Mouse (Mus musculus) myocyte (in vitro differentiated cells): ENCODE measurements at regions not wholly inside any gene's neighbourhood (a gene's known extent, or its start where the extent isn't known, plus 50 kb on each side); places are given as distances from the start of the nearest gene placed in this dataset.

ENCODE experiments used
- H3K27me3 ChIP-seq: one replicate; pipeline ENCODE4 v1.6.1; 2011; ENCODE audit not compliant: control insufficient read depth, insufficient read depth, insufficient read length
- H3K36me3 ChIP-seq: one replicate; pipeline ENCODE4 v1.6.1; 2011; ENCODE audit not compliant: control insufficient read depth, insufficient read depth
- H3K4me2 ChIP-seq: one replicate; pipeline ENCODE4 v1.6.1; 2011; ENCODE audit warnings: low read depth, control low read depth
- H3K4me3 ChIP-seq: one replicate; pipeline ENCODE4 v1.5.1; 2011; ENCODE audit warnings: mild to moderate bottlenecking, control low read depth, moderate library complexity
- H3K79me2 ChIP-seq: one replicate; pipeline ENCODE4 v1.6.1; 2011; ENCODE audit not compliant: control insufficient read depth, insufficient read depth
- H3ac ChIP-seq: one replicate; pipeline ENCODE4 v1.6.1; 2011; ENCODE audit not compliant: control insufficient read depth, insufficient read length
- CEBPB ChIP-seq: IDR thresholded peaks from 2 replicates; pipeline ENCODE4 v1.6.1; 2011; ENCODE audit warnings: mild to moderate bottlenecking, moderate library complexity; ENCODE audit not compliant: poor library complexity, insufficient read depth, severe bottlenecking
- E2F4 ChIP-seq: IDR thresholded peaks from one replicate; pipeline ENCODE4 v1.6.1; 2011; ENCODE audit warnings: mild to moderate bottlenecking, control low read depth, moderate library complexity; ENCODE audit not compliant: insufficient read depth
- MAX ChIP-seq: IDR thresholded peaks from one replicate; pipeline ENCODE4 v1.6.1; 2011; ENCODE audit warnings: low read depth, mild to moderate bottlenecking, control low read depth
- MYOD1 ChIP-seq, 3 experiments: IDR thresholded peaks; one replicate each; pipeline ENCODE4 v1.6.1; 2011; ENCODE audit warnings: control low read depth in 2 of 3, low read depth in 2 of 3, mild to moderate bottlenecking in 2 of 3, moderate library complexity in 1 of 3; ENCODE audit not compliant: insufficient read length in 2 of 3, control insufficient read depth in 1 of 3
- MYOG ChIP-seq, 3 experiments: IDR thresholded peaks; one replicate each; pipeline ENCODE4 v1.6.1; 2011; ENCODE audit warnings: control low read depth in 2 of 3, low read depth in 2 of 3, mild to moderate bottlenecking in 2 of 3; ENCODE audit not compliant: insufficient read length in 2 of 3, control insufficient read depth in 1 of 3, insufficient read depth in 1 of 3
- POLR2A ChIP-seq: IDR thresholded peaks from one replicate; pipeline ENCODE4 v1.6.1; 2011; ENCODE audit warnings: low read depth, mild to moderate bottlenecking, control low read depth, moderate library complexity; ENCODE audit not compliant: insufficient read length
- POLR2AphosphoS2 ChIP-seq: IDR thresholded peaks from one replicate; pipeline ENCODE4 v1.6.1; 2011; ENCODE audit warnings: low read depth, control low read depth; ENCODE audit not compliant: insufficient read length
- REST ChIP-seq: IDR thresholded peaks from one replicate; pipeline ENCODE4 v1.6.1; 2011; ENCODE audit warnings: mild to moderate bottlenecking, control low read depth, moderate library complexity; ENCODE audit not compliant: insufficient read depth, insufficient read length
- SRF ChIP-seq: IDR thresholded peaks from one replicate; pipeline ENCODE4 v1.6.1; 2011; ENCODE audit warnings: low read depth; ENCODE audit not compliant: control insufficient read depth, insufficient read length
- TCF12 ChIP-seq: IDR thresholded peaks from one replicate; pipeline ENCODE4 v1.6.1; 2011; ENCODE audit warnings: mild to moderate bottlenecking, control low read depth; ENCODE audit not compliant: poor library complexity, insufficient read depth, severe bottlenecking
- TCF3 ChIP-seq: IDR thresholded peaks from one replicate; pipeline ENCODE4 v1.6.1; 2011; ENCODE audit warnings: low read depth, control low read depth; ENCODE audit not compliant: insufficient read length
- USF1 ChIP-seq: IDR thresholded peaks from one replicate; pipeline ENCODE4 v1.6.1; 2011; ENCODE audit warnings: low read depth, mild to moderate bottlenecking, control low read depth, moderate library complexity

DNA sequence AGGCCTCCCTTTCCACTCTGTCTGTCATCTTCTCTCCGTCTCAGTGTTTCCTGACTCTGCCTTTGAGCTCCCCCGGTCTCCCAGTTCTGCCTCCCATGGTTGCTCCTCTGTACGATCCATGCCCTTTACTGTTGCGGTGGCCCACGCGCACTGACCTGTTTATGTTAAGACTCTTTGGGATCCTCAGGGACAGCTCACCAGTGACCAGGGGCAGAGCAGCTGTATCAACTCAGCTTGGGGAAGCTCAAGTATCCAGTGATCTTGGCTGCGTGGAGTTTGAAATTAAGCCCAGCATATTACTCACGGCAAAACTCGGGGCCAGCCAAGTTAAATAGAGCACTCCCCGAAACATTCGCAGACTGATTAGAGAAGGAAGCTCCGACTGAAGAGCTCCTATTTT, 562.8 kb downstream of the Ccdc171 start:
- Histone ChIP-seq H3ac (no peak overlapping the region), H3K4me2 (peak overlapping the region; percentile 66), H3K4me3 (no peak overlapping the region), H3K36me3 (no peaks in the 10 kb centered on the region), H3K27me3 (no peaks in the 10 kb centered on the region), H3K79me2 (no peaks in the 10 kb centered on the region)
- TF ChIP-seq MAX, result no peak
- TF ChIP-seq SRF, result no peak
- TF ChIP-seq POLR2AphosphoS2, result no peak
- peak in 2 of 3 experiments; percentile 39 to 53 for TF ChIP-seq MYOG (IDR thresholded peaks at IDR 0.05; ENCODE audit: control insufficient read depth in 1 of 3, insufficient read depth in 1 of 3, insufficient read length in 2 of 3, low read depth in 2 of 3)
- TF ChIP-seq MYOD1 (IDR thresholded peaks at IDR 0.05; ENCODE audit: control insufficient read depth in 1 of 3, insufficient read length in 2 of 3, low read depth in 2 of 3), result peak; percentile 46 to 95 (median 87)
- no peak for TF ChIP-seq TCF12
- no peak for TF ChIP-seq USF1
- TF ChIP-seq POLR2A, result peak; percentile 32

DNA sequence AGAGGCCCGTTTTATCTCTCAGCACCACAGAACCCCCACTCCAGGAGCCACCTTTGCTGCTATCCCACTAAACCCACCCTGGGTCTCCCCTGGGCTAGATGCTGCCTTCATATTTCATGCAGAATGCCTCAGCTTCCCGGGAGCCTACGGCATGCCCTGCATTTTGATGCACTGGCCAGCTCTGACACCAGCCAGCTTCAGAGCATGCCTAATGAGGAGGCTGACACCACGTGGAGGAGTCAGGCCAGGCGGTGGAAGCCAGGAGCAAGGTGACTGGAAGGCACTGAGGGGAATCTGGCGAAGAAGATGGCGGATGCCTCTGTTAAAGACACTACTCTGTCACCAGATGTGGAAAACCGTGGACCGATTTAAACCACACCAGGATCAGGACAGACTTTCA, 567.2 kb downstream of the Ccdc171 start:
- H3ac ChIP-seq, result no peak overlapping the region
- H3K79me2 ChIP-seq, result no peaks in the 10 kb centered on the region
- TF ChIP-seq SRF, result no peak
- no peak for TF ChIP-seq POLR2AphosphoS2
- TF ChIP-seq USF1, result no peak
- no peak for TF ChIP-seq E2F4
- TF ChIP-seq MAX, result no peak
- TF ChIP-seq MYOD1 (IDR thresholded peaks at IDR 0.05; ENCODE audit: control insufficient read depth in 1 of 3, insufficient read length in 2 of 3, low read depth in 2 of 3), result no peak
- TF ChIP-seq TCF12, result no peak
- no peak for TF ChIP-seq POLR2A
- no peak for TF ChIP-seq TCF3
- TF ChIP-seq REST, result no peak
- TF ChIP-seq CEBPB, result no peak
- no peak for TF ChIP-seq MYOG (IDR thresholded peaks at IDR 0.05; ENCODE audit: control insufficient read depth in 1 of 3, insufficient read depth in 1 of 3, insufficient read length in 2 of 3, low read depth in 2 of 3)
- no peaks in the 10 kb centered on the region for H3K27me3 ChIP-seq
- H3K4me2 ChIP-seq, result no peak overlapping the region
- H3K4me3 ChIP-seq, result no peak overlapping the region
- no peaks in the 10 kb centered on the region for H3K36me3 ChIP-seq

DNA sequence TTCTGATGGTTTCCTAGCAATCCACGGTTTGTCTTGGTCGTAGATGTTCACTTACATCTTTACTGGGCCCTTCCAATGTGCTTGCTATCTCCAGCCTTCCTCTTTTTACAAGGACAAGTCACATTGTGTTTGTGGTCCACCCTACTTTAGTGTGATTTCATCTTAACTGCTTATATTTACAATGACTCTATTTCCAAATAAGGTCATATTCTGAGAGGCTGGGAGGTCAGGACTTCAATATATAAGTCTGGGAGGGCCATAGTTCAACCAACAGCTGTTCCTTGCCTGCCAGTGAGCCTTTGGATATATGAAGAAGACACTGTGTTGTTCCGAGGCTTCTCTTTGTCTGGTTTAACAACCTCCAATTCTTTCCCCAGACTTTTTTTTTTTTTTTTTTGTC, 569.9 kb downstream of the Ccdc171 start:
- Histone ChIP-seq H3K79me2 (no peaks in the 10 kb centered on the region), H3K4me2 (no peak overlapping the region), H3ac (no peak overlapping the region), H3K4me3 (no peak overlapping the region), H3K27me3 (no peaks in the 10 kb centered on the region), H3K36me3 (no peaks in the 10 kb centered on the region)
- TF ChIP-seq POLR2A, result no peak
- TF ChIP-seq SRF, result no peak
- no peak for TF ChIP-seq E2F4
- TF ChIP-seq TCF12, result no peak
- no peak for TF ChIP-seq POLR2AphosphoS2
- TF ChIP-seq USF1, result no peak
- no peak for TF ChIP-seq CEBPB
- TF ChIP-seq MAX, result no peak
- no peak for TF ChIP-seq TCF3
- TF ChIP-seq MYOD1 (IDR thresholded peaks at IDR 0.05; ENCODE audit: control insufficient read depth in 1 of 3, insufficient read length in 2 of 3, low read depth in 2 of 3), result no peak
- no peak for TF ChIP-seq REST
- TF ChIP-seq MYOG (IDR thresholded peaks at IDR 0.05; ENCODE audit: control insufficient read depth in 1 of 3, insufficient read depth in 1 of 3, insufficient read length in 2 of 3, low read depth in 2 of 3), result no peak

DNA sequence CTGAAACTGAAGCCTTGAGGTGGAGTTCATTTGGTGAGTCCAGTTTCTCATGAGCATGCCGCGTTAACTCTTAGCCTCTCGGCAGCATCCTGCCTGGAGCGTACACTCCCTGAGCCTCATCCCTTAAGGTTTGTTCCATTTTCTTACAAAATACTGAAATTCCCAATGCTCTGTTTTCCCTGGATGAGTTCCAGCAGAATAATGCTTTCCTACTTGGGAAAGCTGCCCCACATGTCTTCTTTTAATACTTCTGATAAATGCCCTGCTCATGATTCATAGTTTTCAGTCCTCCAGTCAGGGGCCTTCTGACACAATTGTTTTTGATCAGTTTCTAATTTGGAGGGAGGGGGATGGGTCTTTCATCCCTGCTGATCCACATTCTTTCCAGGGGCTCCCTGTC, 570.7 kb downstream of the Ccdc171 start:
- TF ChIP-seq CEBPB (no peak), E2F4 (no peak), MAX (no peak), POLR2AphosphoS2 (no peak), MYOG (IDR thresholded peaks at IDR 0.05; ENCODE audit: control insufficient read depth in 1 of 3, insufficient read depth in 1 of 3, insufficient read length in 2 of 3, low read depth in 2 of 3) (no peak), SRF (no peak)
- Histone ChIP-seq H3K4me3 (no peak overlapping the region), H3ac (no peak overlapping the region)

DNA sequence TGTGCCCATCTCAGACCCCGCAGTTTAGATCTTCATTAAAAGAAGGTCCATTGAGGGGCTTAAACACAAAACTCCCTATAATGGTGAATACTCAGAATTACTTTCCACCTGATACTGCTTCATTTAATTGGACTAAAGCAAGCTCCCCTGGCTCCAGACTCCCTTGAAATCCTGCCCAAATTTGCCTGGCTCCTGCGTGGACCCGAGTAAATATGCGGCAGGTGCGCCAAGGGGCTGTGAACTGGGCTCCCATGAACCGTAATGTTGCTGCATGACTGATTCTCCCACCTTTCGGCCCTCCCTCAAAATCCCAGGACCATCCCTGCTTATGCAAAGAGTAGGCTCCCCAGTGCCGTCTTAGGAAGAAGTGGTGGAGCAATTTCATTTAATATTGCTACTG, 573.7 kb downstream of the Ccdc171 start:
- H3K79me2 ChIP-seq, result no peaks in the 10 kb centered on the region
- no peaks in the 10 kb centered on the region for H3K27me3 ChIP-seq
- H3K4me3 ChIP-seq, result no peak overlapping the region
- H3K4me2 ChIP-seq, result no peak overlapping the region
- H3ac ChIP-seq, result no peak overlapping the region
- no peaks in the 10 kb centered on the region for H3K36me3 ChIP-seq
- TF ChIP-seq MYOD1 (IDR thresholded peaks at IDR 0.05; ENCODE audit: control insufficient read depth in 1 of 3, insufficient read length in 2 of 3, low read depth in 2 of 3) (no peak), CEBPB (no peak), USF1 (no peak), E2F4 (no peak)

More for the DNA sequence above, 570.7 kb downstream of the Ccdc171 start:
- Histone ChIP-seq H3K4me2 (no peak overlapping the region), H3K27me3 (no peaks in the 10 kb centered on the region), H3K36me3 (no peaks in the 10 kb centered on the region), H3K79me2 (no peaks in the 10 kb centered on the region)
